Mouse (Mus musculus): ENCODE measurements around the gene Smap2.

DNA sequence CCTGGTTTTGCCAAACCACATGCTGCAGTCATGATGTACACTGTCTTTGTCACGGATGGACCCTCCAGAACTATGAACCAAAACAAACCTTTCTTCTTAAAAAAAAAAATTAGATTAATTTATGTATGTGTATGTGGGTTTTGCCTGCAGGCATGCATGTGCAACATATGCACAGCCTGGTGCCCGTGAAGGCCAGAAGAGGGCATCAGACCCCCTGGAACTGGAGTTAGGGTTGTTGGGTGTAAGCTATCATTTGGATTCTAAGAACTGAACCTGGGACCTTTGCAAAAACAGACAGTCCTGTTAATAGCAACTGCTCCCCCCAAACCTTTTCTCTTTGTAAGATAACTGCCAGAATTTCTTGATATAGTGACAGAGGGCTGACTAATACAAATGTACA, 16.0 kb downstream of the Smap2 start:
- TF ChIP-seq CTCF (IDR thresholded peaks at IDR 0.05; ENCODE audit: control insufficient read depth, insufficient read depth, low read length): peak; percentile 34; the same call in 1 of the 2 replicates
- TF ChIP-seq POLR2A (IDR thresholded peaks at IDR 0.05; ENCODE audit: borderline replicate concordance, control insufficient read depth, low read depth, low read length): no peak

Data from bone marrow, adult 2 months (tissue).